Mouse (Mus musculus) liver, embryonic 16.5 days (tissue): ENCODE measurements around the gene Epas1. TPM values are rescaled to one million over a fixed set of nuclear protein-coding genes. Genes with fewer than 3 reads are reported as not detected.

Source experiments
- ATAC-seq: fragments of 200-750 bp; cut with Nextera tagmentation; 2 replicates; pipeline ENCODE4 v1.8.0; 2017; ENCODE audit warnings: low read depth, mild to moderate bottlenecking, moderate number of reproducible peaks, moderate library complexity
- H3K27ac ChIP-seq: fragments of 300-500 bp; sonication (generic); 2 replicates; pipeline ENCODE4 v1.5.1; 2014; ENCODE audit warnings: mild to moderate bottlenecking, low read length
- H3K27me3 ChIP-seq: fragments of 300-500 bp; sonication (generic); 2 replicates; pipeline ENCODE4 v1.6.1; 2014; ENCODE audit warnings: low read depth, low read length, mixed read lengths; ENCODE audit not compliant: control insufficient read depth, insufficient read depth
- H3K36me3 ChIP-seq: fragments of 300-500 bp; sonication (generic); 2 replicates; pipeline ENCODE4 v1.6.1; 2014; ENCODE audit warnings: mild to moderate bottlenecking; ENCODE audit not compliant: control insufficient read depth, insufficient read depth
- H3K4me1 ChIP-seq: fragments of 300-500 bp; sonication (generic); 2 replicates; pipeline ENCODE4 v1.6.1; 2014; ENCODE audit warnings: low read depth, low read length, mixed read lengths; ENCODE audit not compliant: control insufficient read depth
- H3K4me2 ChIP-seq: fragments of 300-500 bp; sonication (generic); 2 replicates; pipeline ENCODE4 v1.6.1; 2014; ENCODE audit warnings: low read depth, low read length, mixed read lengths
- H3K4me3 ChIP-seq: fragments of 300-500 bp; sonication (generic); 2 replicates; pipeline ENCODE4 v1.5.1; 2014; ENCODE audit warnings: low read depth, mild to moderate bottlenecking, low read length
- H3K9ac ChIP-seq: fragments of 300-500 bp; sonication (generic); 2 replicates; pipeline ENCODE4 v1.6.1; 2014; ENCODE audit warnings: low read depth, low read length
- H3K9me3 ChIP-seq: fragments of 300-500 bp; sonication (generic); replicated peaks from 2 replicates; pipeline ENCODE4 v1.6.1; 2016; ENCODE audit warnings: low read length; ENCODE audit not compliant: control insufficient read depth
- WGBS: fragments of 180-500 bp; shearing (Covaris S2); extraction: QIAGEN DNeasy Blood & Tissue Kit; methylation state at CpG from one replicate; pipeline ENCODE4 v1.1.7; 2014; ENCODE audit not compliant: insufficient replicate concordance; 5-methylcytosine and 5-hydroxymethylcytosine counted together
- polyA plus RNA-seq: library from polyadenylated mRNA; unstranded; fragments of >200 nt; fragmentation: Nextera tagmentation; extraction: Ambion mirVana; gene quantifications from 2 replicates; pipeline ENCODE4 v1.2.1, GENCODE M21; 2015

The Epas1 gene
- polyA plus RNA-seq, 1 experiment from 2014 or later: 4.0 TPM

DNA sequence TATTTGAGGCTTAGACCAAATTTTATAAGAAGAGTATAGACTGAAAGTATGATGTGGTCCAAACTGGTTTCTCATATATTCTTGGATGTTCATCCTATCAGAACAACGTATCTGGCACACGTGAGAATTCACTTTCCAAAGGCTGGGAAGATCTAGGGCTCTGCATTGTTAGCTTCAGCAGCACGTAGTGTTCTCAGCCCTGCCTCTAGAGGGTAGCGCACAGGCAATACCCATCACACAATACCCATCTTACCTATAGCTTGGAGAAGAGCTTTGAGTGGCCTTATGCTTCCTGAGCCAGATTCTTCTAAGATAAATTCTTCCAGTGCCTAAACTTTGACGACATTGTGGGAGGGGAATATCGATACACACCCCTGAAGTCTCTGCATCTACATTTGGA, 24.6 kb downstream of the Epas1 start:
- H3K9ac ChIP-seq: no peak overlapping the region
- ATAC-seq: no peak
- WGBS: 73% methylated on average over 6 of the region's 6 CpGs
- no peaks in the 10 kb centered on the region for H3K9me3 ChIP-seq
- H3K27ac ChIP-seq: no peak overlapping the region
- H3K4me1 ChIP-seq: peaks cover 6% of the 10 kb centered on the region
- no peaks in the 10 kb centered on the region for H3K27me3 ChIP-seq
- H3K36me3 ChIP-seq: no peaks in the 10 kb centered on the region
- no peak overlapping the region for H3K4me3 ChIP-seq
- H3K4me2 ChIP-seq: no peak overlapping the region

DNA sequence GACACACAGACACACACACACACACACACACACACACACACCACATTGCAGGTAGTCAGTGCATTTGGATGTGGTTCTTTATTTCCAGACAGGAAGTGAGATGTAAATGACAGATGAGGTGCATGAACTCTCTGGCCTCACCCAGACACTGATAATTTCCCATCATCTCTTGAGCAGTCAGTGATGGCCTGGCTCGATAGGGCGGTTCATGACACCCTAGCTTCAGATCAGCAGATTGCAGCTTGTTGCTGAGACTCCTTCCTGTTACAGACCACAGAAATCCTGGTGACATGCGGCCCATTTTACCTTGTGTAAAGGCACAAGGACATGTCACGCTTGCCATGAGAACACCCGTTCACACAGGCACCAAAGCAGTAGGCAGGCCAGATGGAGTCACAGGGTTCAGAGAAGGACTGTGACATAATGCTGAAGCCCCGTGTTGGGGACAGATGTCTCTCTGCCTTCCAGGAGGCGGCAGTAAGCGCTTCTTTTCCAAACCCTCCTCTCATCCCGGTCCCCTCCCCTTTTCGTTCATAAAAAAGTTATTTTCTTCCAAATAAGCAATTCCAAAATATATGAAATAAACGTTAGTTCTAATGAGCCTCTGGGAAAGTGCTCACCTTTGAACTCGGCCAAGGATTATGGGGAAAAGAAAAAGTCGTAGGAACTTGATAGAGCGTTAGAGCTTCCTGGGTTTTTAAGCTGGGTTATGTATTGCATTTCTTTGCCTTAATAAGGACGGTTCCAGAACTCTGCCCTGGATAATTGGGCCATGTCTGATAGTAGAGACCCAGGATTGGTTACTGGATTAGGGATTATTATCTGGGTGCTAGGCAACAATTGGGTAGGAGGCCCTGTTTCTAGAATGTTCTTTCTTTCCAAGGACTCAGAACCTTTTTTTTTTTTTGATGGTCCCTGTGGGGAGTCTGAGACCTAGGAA, 26.0 kb downstream of the Epas1 start:
- Histone ChIP-seq H3K36me3 (no peaks in the 10 kb centered on the region), H3K9ac (no peak overlapping the region), H3K4me1 (peaks cover 6% of the 10 kb centered on the region), H3K27ac (no peak overlapping the region), H3K9me3 (no peaks in the 10 kb centered on the region), H3K4me3 (no peak overlapping the region), H3K4me2 (no peak overlapping the region), H3K27me3 (no peaks in the 10 kb centered on the region)
- WGBS: 41% methylated on average over 15 of the region's 15 CpGs
- ATAC-seq: no peak

- no peaks in the 10 kb centered on the region for H3K27me3 ChIP-seq
- 59% methylated on average over 6 of the region's 6 CpGs for WGBS
- H3K36me3 ChIP-seq: no peaks in the 10 kb centered on the region
- H3K9me3 ChIP-seq: no peaks in the 10 kb centered on the region
- H3K27ac ChIP-seq: no peak overlapping the region
- H3K4me1 ChIP-seq: peaks cover 6% of the 10 kb centered on the region
- no peak for ATAC-seq
- H3K4me3 ChIP-seq: no peak overlapping the region
- H3K4me2 ChIP-seq: no peak overlapping the region
- H3K9ac ChIP-seq: no peak overlapping the region
Measured at GRCm38 (mm10) chr17:86780708-86781318, 27.3 kb downstream of the Epas1 start.

- no peak overlapping the region for H3K9ac ChIP-seq
- no peaks in the 10 kb centered on the region for H3K27me3 ChIP-seq
- no peak; the same call in 1 of the 2 replicates for ATAC-seq
- no peak overlapping the region for H3K27ac ChIP-seq
- H3K4me2 ChIP-seq: no peak overlapping the region
- WGBS: 55% methylated on average over 12 of the region's 12 CpGs
- H3K36me3 ChIP-seq: no peaks in the 10 kb centered on the region
- H3K4me1 ChIP-seq: peaks cover 4% of the 10 kb centered on the region; the same call in 1 of the 2 replicates
- no peaks in the 10 kb centered on the region for H3K9me3 ChIP-seq
- H3K4me3 ChIP-seq: no peak overlapping the region
Measured at GRCm38 (mm10) chr17:86781755-86782400, 28.4 kb downstream of the Epas1 start.

DNA sequence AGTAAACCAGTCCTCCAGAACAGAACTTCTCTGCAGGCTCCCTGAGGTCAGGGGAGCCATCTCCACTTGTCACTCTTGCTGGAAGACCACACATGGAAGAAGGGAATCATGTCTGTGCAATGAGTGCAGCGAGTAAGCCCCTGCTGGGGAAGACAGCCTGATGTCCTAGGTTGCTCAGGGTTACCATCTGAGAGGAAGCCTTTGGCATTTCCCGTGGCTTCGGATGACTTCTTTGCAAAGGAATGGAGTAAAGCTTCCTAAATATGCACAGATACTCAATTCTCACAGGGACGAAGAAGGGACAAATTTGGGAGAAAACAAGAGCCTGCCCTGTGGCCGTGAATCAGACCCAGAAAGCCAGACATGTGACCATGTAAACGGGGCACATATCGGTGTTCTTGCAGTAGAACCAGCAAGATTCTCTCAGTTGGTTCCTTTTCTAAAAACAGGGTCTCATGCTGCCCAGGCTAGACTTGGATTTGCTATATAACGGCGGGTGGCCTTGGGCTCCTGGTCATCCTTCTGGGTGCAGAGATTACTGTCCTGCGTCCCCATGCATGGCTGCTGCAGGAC, 31.0 kb downstream of the Epas1 start:
- 61% methylated on average over 10 of the region's 10 CpGs for WGBS
- Histone ChIP-seq H3K9ac (no peak overlapping the region), H3K9me3 (no peaks in the 10 kb centered on the region), H3K27me3 (no peaks in the 10 kb centered on the region), H3K4me3 (no peak overlapping the region), H3K27ac (no peak overlapping the region), H3K4me2 (no peak overlapping the region), H3K4me1 (peaks cover 3% of the 10 kb centered on the region; the same call in 1 of the 2 replicates), H3K36me3 (no peaks in the 10 kb centered on the region)
- no peak for ATAC-seq

DNA sequence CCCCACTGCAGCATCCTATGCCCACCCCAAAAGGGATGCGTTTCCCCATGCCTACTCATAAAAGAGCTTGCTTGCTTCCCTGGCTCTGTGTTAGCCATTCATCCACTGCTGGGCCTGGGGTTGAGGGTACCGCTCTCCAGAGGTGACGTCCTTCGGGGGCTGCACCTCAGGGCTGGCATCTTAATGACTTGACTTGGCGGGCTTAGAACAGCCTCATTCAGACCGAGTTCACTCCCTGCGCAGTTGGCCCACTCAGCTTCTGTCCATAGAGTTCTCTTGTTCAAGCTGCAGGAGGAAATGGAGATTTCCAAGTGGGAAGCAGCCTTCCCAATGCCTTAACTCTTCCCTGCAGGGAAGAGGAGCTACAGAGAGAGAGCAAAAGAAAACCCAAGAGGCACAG, 32.1 kb downstream of the Epas1 start:
- WGBS: 58% methylated on average over 7 of the region's 7 CpGs
- no peaks in the 10 kb centered on the region for H3K36me3 ChIP-seq
- no peak overlapping the region for H3K9ac ChIP-seq
- H3K9me3 ChIP-seq: no peaks in the 10 kb centered on the region
- no peaks in the 10 kb centered on the region for H3K27me3 ChIP-seq
- H3K4me1 ChIP-seq: peaks cover 3% of the 10 kb centered on the region; the same call in 1 of the 2 replicates
- no peak for ATAC-seq
- no peak overlapping the region for H3K27ac ChIP-seq
- no peak overlapping the region for H3K4me3 ChIP-seq
- no peak overlapping the region for H3K4me2 ChIP-seq

DNA sequence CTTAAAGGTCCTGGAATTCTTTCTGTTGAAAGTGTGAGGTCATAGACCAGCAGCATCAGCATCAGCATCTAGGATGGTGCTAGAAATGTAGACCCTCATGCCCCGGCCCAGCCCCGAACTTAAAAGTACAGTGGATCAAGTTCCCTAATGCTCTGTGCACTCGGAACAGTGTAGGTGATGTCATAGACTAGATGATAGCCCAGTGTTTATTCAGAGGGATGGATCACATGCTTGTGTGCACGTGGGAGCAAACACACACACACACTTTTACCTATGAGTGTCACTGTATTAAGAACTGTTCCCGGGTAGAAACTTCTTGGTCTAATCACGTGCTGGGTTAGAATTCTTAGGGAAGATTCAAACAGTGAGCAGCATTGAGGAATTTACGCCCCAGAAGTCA, 33.0 kb downstream of the Epas1 start:
- Histone ChIP-seq H3K4me1 (peaks cover 3% of the 10 kb centered on the region; the same call in 1 of the 2 replicates), H3K4me3 (no peak overlapping the region), H3K4me2 (no peak overlapping the region), H3K36me3 (no peaks in the 10 kb centered on the region), H3K27me3 (no peaks in the 10 kb centered on the region), H3K9me3 (no peaks in the 10 kb centered on the region), H3K27ac (no peak overlapping the region), H3K9ac (no peak overlapping the region)
- ATAC-seq: peak; percentile 32; the same call in 1 of the 2 replicates
- WGBS: 54% methylated on average over 7 of the region's 7 CpGs

GRCm38 (mm10) chr17:86787805-86788204, 34.3 kb downstream of the Epas1 start:
- Histone ChIP-seq H3K27ac (no peak overlapping the region), H3K9ac (no peak overlapping the region), H3K4me2 (no peak overlapping the region), H3K4me3 (no peak overlapping the region), H3K4me1 (no peaks in the 10 kb centered on the region), H3K27me3 (no peaks in the 10 kb centered on the region), H3K9me3 (no peaks in the 10 kb centered on the region), H3K36me3 (no peaks in the 10 kb centered on the region)
- ATAC-seq: no peak
- WGBS: 47% methylated on average over 7 of the region's 7 CpGs
